Mouse (Mus musculus): ENCODE measurements at regions not wholly inside any gene's neighbourhood (a gene's known extent, or its start where the extent isn't known, plus 50 kb on each side); places are given as distances from the start of the nearest gene placed in this dataset.

DNA sequence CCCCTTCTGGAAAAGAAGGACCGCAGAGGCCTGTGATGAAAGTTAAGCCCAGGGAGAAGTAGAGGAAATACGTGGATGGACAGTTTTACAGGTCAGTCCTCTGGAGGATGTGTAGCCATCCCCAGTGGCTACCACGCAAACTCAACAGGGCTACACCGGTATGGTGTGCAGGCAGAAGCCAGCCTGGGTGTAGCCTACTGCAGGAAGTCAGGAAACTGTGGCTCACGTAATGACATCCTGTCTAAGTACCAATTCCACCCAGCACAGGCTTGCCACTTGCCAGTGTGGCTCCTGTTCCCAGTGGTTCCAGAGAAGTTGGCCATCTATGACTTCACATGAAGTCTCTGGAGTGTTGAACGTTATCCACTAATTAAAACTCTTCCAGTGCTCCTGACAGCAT, 105.0 kb downstream of the Plxna1 start:
- H3K27me3 ChIP-seq (ENCODE audit: control insufficient read depth in 1 of 2, insufficient read depth in 2 of 2, low read length in 2 of 2): no peaks in the 10 kb centered on the region
- H3K36me3 ChIP-seq (ENCODE audit: control insufficient read depth in 1 of 2, insufficient read depth in 2 of 2, low read length in 2 of 2): peaks cover 0 to 22% of the 10 kb centered on the region in 2 experiments; a peak in 2 of 4 replicates
- no peaks in the 10 kb centered on the region for H3K79me2 ChIP-seq (ENCODE audit: control insufficient read depth, insufficient read depth, low read length, poor library complexity)
- H3K9ac ChIP-seq (ENCODE audit: control insufficient read depth, low read depth, low read length, poor library complexity, severe bottlenecking): no peak overlapping the region
- TF ChIP-seq ZMIZ1 (IDR thresholded peaks at IDR 0.05; ENCODE audit: low read depth, low read length): no peak
- TF ChIP-seq POLR2A (IDR thresholded peaks at IDR 0.05; ENCODE audit: control insufficient read depth in 1 of 2, insufficient read depth in 1 of 2, low read depth in 1 of 2, low read length in 2 of 2, poor library complexity in 1 of 2): no peak
- TF ChIP-seq GATA1 (IDR thresholded peaks at IDR 0.05; ENCODE audit: low read depth, low read length): no peak
- peaks cover 10 to 30% of the 10 kb centered on the region in 2 experiments for H3K4me1 ChIP-seq (ENCODE audit: control insufficient read depth in 1 of 2, insufficient read depth in 2 of 2, low read length in 2 of 2)
- peak overlapping the region; percentile 14; the same call in 1 of the 2 replicates for H3K27ac ChIP-seq (ENCODE audit: control insufficient read depth, low read depth, low read length)
- no peak overlapping the region for H3K4me3 ChIP-seq (ENCODE audit: control insufficient read depth in 1 of 2, insufficient read depth in 1 of 2, low read depth in 2 of 2, low read length in 2 of 2)
- no peaks in the 10 kb centered on the region for H3K9me3 ChIP-seq (replicated peaks; ENCODE audit: insufficient read depth, low read length)
- peak; percentile 16 for DNase-seq (ENCODE audit: low read depth, low spot score)

- no peaks in the 10 kb centered on the region for H3K79me2 ChIP-seq (ENCODE audit: control insufficient read depth, insufficient read depth, low read length, poor library complexity)
- peaks cover 0 to 22% of the 10 kb centered on the region in 2 experiments; a peak in 2 of 4 replicates for H3K36me3 ChIP-seq (ENCODE audit: control insufficient read depth in 1 of 2, insufficient read depth in 2 of 2, low read length in 2 of 2)
- peaks cover 10 to 30% of the 10 kb centered on the region in 2 experiments for H3K4me1 ChIP-seq (ENCODE audit: control insufficient read depth in 1 of 2, insufficient read depth in 2 of 2, low read length in 2 of 2)
- TF ChIP-seq RCOR1 (IDR thresholded peaks at IDR 0.05; ENCODE audit: low read depth, low read length) (peak; percentile 83), MAFK (IDR thresholded peaks at IDR 0.05; ENCODE audit: borderline replicate concordance, low read depth, low read length) (peak; percentile 41; the same call in 1 of the 2 replicates), TBP (IDR thresholded peaks at IDR 0.05; ENCODE audit: low read depth, low read length) (peak; percentile 20; the same call in 1 of the 2 replicates), EP300 (IDR thresholded peaks at IDR 0.05; ENCODE audit: low read depth in 1 of 2, low read length in 2 of 2) (peak; percentile 90 to 92), ETS1 (IDR thresholded peaks at IDR 0.05; ENCODE audit: low read depth, low read length) (peak; percentile 94), SIN3A (IDR thresholded peaks at IDR 0.05; ENCODE audit: low read length) (peak; percentile 67; the same call in 1 of the 2 replicates), TAL1 (IDR thresholded peaks at IDR 0.05; ENCODE audit: low read length) (peak; percentile 76), MXI1 (IDR thresholded peaks at IDR 0.05; ENCODE audit: low read depth, low read length) (peak; percentile 46; the same call in 1 of the 2 replicates), USF2 (IDR thresholded peaks at IDR 0.05; ENCODE audit: borderline replicate concordance in 1 of 2, insufficient read depth in 1 of 2, low read depth in 1 of 2, low read length in 2 of 2) (no peak), BHLHE40 (IDR thresholded peaks at IDR 0.05; ENCODE audit: borderline replicate concordance, low read depth, low read length) (peak; percentile 48; the same call in 1 of the 2 replicates), TCF12 (IDR thresholded peaks at IDR 0.05; ENCODE audit: low read depth, low read length) (peak; percentile 94), ELF1 (IDR thresholded peaks at IDR 0.05; ENCODE audit: low read depth, low read length) (no peak), GATA1 (IDR thresholded peaks at IDR 0.05; ENCODE audit: low read depth, low read length) (peak; percentile 96), SMC3 (IDR thresholded peaks at IDR 0.05; ENCODE audit: low read depth, low read length) (no peak)
- H3K9me3 ChIP-seq (replicated peaks; ENCODE audit: insufficient read depth, low read length): no peaks in the 10 kb centered on the region
- peak; percentile 88 for DNase-seq (ENCODE audit: low read depth, low spot score)
- H3K4me3 ChIP-seq (ENCODE audit: control insufficient read depth in 1 of 2, insufficient read depth in 1 of 2, low read depth in 2 of 2, low read length in 2 of 2): no peak overlapping the region
- H3K9ac ChIP-seq (ENCODE audit: control insufficient read depth, low read depth, low read length, poor library complexity, severe bottlenecking): no peak overlapping the region
- H3K27ac ChIP-seq (ENCODE audit: control insufficient read depth, low read depth, low read length): peak overlapping the region; percentile 59
- no peaks in the 10 kb centered on the region for H3K27me3 ChIP-seq (ENCODE audit: control insufficient read depth in 1 of 2, insufficient read depth in 2 of 2, low read length in 2 of 2)
Observed at GRCm38 (mm10) chr6:89258140-89258539, 104.3 kb downstream of the Plxna1 start.

All from MEL (cell line).